Mouse (Mus musculus): ENCODE results near the gene Kcnq2. TPM values are rescaled to one million over a fixed set of nuclear protein-coding genes. Genes with fewer than 3 reads are reported as not detected.

The Kcnq2 gene
- 36.9 and 45.8 TPM in 2 replicates for polyA plus RNA-seq (2015; fragmentation: Nextera tagmentation; extraction: Ambion mirVana)

DNA sequence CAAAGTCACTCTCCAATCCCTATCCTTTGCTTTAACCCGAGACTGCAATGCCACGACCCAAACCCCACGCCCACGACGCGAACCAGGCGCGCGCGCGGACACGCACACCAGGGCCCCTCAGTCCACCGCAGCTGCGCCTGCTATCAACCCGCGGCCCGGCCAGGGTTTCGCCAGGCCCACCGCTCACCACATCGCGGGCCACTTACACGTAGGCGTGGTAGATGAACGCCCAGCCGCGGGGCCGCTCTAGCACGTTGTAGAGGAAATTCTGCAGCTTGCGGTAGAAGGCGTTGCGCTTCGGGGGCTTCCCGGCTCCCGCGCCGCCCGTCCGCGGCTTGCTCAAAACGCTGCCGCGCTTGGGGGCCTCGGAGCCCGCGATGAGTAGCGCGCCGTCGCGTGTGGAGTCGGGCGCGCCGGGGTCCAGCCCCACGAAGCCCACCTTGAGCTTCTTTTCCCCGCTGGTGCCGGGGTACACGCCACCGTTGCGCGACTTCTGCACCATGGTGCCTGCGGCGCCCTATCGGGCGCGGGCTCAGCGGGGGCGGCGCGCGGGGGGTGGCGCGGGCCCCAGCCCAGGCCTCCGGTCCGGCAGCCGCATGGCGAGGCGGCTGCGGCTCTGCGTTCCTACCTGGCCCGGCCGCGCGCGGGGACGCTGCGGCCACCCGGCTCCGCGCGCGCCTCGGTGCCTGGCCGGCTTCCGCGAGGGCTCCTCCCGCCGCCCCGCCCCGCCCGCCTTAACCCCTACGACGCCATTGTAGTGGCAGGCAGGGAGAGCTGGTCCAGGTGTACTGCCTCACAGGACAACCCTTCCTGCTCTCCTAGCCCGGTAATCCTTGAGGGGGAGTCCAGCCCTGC is at the start of gene Kcnq2:
Kcnq2 (minus strand) TSS at position 710 of the 855 bp plus-strand sequence.
- peaks cover 47% of the 10 kb centered on the region for H3K4me1 ChIP-seq
- WGBS, result under 1% methylated on average over 104 of the region's 104 CpGs
- peak within 1 kb of the TSS; percentile 95 for H3K27ac ChIP-seq (replicated peaks)
- H3K9me3 ChIP-seq (replicated peaks), result no peaks in the 10 kb centered on the region
- H3K4me3 ChIP-seq (replicated peaks), result peak within 1 kb of the TSS; percentile 81
- H3K36me3 ChIP-seq, result no peaks in the 10 kb centered on the region
- H3K4me2 ChIP-seq, result peak within 1 kb of the TSS; percentile 66
- H3K9ac ChIP-seq (replicated peaks), result peak within 1 kb of the TSS; percentile 91
- ATAC-seq (ENCODE audit: low FRiP score), result peak; percentile 77
- peaks cover 22% of the 10 kb centered on the region for H3K27me3 ChIP-seq (replicated peaks)

DNA sequence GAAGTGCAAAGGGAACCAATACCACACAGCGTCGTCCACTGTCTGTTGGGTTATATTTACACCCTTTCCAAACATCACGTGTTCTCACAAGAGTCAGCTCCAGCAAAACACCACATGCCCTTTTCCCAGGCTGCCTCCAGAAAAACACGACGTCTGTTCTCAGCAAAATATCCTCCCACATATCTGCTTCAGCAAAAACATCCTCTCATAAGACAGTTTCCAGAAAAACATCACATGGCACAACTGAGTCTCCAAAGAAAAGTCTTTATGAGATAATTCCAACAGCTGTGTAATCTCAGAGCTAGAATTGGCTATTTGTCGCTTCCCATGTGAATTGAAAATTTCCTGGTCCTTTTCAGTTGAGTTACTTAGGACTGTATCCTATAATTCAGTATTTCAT is 45.8 kb upstream of the Kcnq2 start:
- Histone ChIP-seq H3K4me2 (no peak overlapping the region), H3K4me1 (no peaks in the 10 kb centered on the region)
- 87% methylated on average over 6 of the region's 6 CpGs for WGBS

DNA sequence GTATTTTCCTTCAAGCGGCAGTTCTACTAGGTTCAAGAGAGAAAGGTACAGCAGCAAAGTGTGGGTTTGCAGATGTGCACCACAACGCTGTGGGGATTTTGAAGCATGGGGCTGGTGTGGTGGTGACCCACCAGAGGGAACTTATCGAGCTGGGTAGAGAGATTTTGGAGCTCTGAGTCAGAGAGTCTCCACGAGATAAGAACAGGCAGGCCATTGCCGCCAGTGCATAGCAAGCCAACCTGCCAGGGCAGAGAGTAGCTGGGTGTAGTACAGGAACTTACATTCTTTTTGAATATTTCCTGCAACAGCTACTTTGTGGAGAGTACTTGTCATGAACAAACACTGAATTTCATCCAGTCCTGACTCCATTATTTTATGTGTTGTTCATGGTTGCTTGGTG is 43.4 kb upstream of the Kcnq2 start:
- Histone ChIP-seq H3K9me3 (replicated peaks) (no peaks in the 10 kb centered on the region), H3K4me2 (no peak overlapping the region), H3K4me3 (replicated peaks) (no peak overlapping the region), H3K4me1 (no peaks in the 10 kb centered on the region), H3K27me3 (replicated peaks) (0 out of 2 replicates have a peak, but pooled peaks cover 5% of the 10 kb centered on the region), H3K27ac (replicated peaks) (no peak overlapping the region), H3K9ac (replicated peaks) (no peak overlapping the region), H3K36me3 (no peaks in the 10 kb centered on the region)
- no peak for ATAC-seq (ENCODE audit: low FRiP score)
- 87% methylated on average over 5 of the region's 5 CpGs for WGBS

More for the DNA sequence above, 45.8 kb upstream of the Kcnq2 start:
- H3K9ac ChIP-seq (replicated peaks), result no peak overlapping the region
- 0 out of 2 replicates have a peak, but pooled peaks cover 5% of the 10 kb centered on the region for H3K27me3 ChIP-seq (replicated peaks)
- no peak overlapping the region for H3K4me3 ChIP-seq (replicated peaks)
- no peak for ATAC-seq (ENCODE audit: low FRiP score)
- no peak overlapping the region for H3K27ac ChIP-seq (replicated peaks)
- H3K36me3 ChIP-seq, result no peaks in the 10 kb centered on the region
- H3K9me3 ChIP-seq (replicated peaks), result no peaks in the 10 kb centered on the region

DNA sequence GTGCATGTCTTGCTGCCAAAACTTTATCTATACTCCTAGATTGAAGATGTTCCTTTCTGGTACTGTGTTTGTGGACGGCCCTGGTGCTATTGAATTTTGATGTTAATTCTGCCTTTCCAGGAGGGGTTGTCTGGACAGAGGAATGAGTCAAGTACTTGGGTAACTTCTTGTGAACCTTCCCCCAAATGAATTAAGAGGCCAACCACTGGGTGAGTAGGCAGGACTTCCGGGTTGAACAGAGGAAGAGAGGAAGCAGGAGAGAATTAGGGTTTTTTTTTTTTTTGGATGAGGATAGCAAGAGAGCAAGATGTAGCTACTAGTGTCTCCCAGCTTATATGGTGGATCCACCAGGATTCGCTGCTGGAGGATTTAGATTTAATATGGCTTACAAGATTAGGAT is 42.9 kb upstream of the Kcnq2 start:
- no peak for ATAC-seq (ENCODE audit: low FRiP score)
- no peaks in the 10 kb centered on the region for H3K9me3 ChIP-seq (replicated peaks)
- H3K4me2 ChIP-seq, result no peak overlapping the region
- H3K9ac ChIP-seq (replicated peaks), result no peak overlapping the region
- 84% methylated on average over 3 of the region's 3 CpGs for WGBS
- no peaks in the 10 kb centered on the region for H3K4me1 ChIP-seq
- H3K4me3 ChIP-seq (replicated peaks), result no peak overlapping the region
- 0 out of 2 replicates have a peak, but pooled peaks cover 5% of the 10 kb centered on the region for H3K27me3 ChIP-seq (replicated peaks)
- no peaks in the 10 kb centered on the region for H3K36me3 ChIP-seq
- H3K27ac ChIP-seq (replicated peaks), result no peak overlapping the region

DNA sequence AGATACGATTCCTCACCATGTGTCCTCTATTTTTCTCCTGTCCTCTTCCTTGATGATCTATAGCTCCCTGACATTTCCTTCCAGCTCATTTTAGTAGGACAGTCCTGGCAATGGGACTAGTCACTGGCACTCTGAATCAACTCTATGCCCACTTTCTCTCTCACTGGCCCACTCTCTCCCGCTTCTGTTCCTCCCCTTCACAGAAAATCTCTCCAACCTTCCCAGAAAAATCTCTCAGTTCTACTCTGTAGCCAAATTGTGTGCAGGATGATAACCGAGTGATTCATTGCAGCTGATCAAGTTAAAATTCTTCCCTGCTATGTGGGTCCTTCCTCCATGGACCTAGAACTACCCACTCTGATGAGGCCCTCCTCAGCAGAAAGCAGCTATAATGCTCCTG is 39.5 kb upstream of the Kcnq2 start:
- Histone ChIP-seq H3K4me2 (no peak overlapping the region), H3K36me3 (no peaks in the 10 kb centered on the region), H3K9me3 (replicated peaks) (no peaks in the 10 kb centered on the region), H3K4me1 (no peaks in the 10 kb centered on the region), H3K27me3 (replicated peaks) (no peaks in the 10 kb centered on the region), H3K4me3 (replicated peaks) (no peak overlapping the region), H3K27ac (replicated peaks) (no peak overlapping the region), H3K9ac (replicated peaks) (no peak overlapping the region)
- WGBS, result 89% methylated on average over 3 of the region's 3 CpGs
- no peak for ATAC-seq (ENCODE audit: low FRiP score)

DNA sequence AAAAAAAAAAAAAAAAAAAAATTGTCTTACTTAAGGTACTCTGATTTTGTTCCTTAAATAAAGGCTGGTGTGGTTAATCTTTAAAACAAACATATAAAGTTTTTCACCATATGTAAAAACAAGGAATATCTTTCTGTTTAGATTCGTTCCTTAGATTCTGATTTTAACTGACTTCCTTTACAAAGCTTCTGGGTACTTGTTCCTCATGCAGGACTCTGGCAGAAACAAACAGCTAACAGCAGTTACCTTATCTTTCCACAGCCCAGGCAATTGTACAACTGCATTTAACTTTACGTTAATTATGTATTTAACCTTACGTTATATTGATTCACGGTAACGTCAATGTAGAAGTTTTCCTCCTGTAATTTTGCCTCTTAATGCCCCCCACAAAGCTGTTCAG is 31.4 kb upstream of the Kcnq2 start:
- 86% methylated on average over 5 of the region's 5 CpGs for WGBS
- no peaks in the 10 kb centered on the region for H3K4me1 ChIP-seq
- no peaks in the 10 kb centered on the region for H3K9me3 ChIP-seq (replicated peaks)
- H3K4me2 ChIP-seq, result no peak overlapping the region
- no peak for ATAC-seq (ENCODE audit: low FRiP score)
- H3K27ac ChIP-seq (replicated peaks), result no peak overlapping the region
- no peaks in the 10 kb centered on the region; the same call in 1 of the 2 replicates for H3K27me3 ChIP-seq (replicated peaks)
- H3K9ac ChIP-seq (replicated peaks), result no peak overlapping the region
- no peaks in the 10 kb centered on the region for H3K36me3 ChIP-seq
- no peak overlapping the region for H3K4me3 ChIP-seq (replicated peaks)

DNA sequence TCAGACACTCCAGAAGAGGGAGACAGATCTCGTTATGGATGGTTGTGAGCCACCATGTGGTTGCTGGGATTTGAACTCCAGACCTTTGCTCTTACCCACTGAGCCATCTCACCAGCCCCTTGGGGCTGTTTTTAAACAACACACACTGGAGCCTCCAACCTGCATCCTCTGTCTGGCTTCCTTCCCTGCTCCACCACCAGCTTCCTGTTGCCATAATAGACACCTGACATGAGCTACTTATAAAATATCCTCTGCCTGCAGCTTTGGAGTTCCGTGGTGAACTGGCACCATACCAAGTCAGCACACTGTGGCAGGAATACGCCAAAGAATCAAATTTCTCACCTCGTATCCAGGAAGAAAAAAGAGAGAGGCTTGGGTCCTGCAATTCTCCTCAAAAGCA is 25.7 kb upstream of the Kcnq2 start:
- no peak overlapping the region for H3K27ac ChIP-seq (replicated peaks)
- ATAC-seq (ENCODE audit: low FRiP score), result no peak
- H3K36me3 ChIP-seq, result no peaks in the 10 kb centered on the region
- no peaks in the 10 kb centered on the region for H3K27me3 ChIP-seq (replicated peaks)
- no peak overlapping the region for H3K4me3 ChIP-seq (replicated peaks)
- peaks cover 38% of the 10 kb centered on the region for H3K4me1 ChIP-seq
- no peaks in the 10 kb centered on the region for H3K9me3 ChIP-seq (replicated peaks)
- WGBS, result 74% methylated on average over 4 of the region's 4 CpGs
- no peak overlapping the region for H3K9ac ChIP-seq (replicated peaks)
- H3K4me2 ChIP-seq, result no peak overlapping the region

DNA sequence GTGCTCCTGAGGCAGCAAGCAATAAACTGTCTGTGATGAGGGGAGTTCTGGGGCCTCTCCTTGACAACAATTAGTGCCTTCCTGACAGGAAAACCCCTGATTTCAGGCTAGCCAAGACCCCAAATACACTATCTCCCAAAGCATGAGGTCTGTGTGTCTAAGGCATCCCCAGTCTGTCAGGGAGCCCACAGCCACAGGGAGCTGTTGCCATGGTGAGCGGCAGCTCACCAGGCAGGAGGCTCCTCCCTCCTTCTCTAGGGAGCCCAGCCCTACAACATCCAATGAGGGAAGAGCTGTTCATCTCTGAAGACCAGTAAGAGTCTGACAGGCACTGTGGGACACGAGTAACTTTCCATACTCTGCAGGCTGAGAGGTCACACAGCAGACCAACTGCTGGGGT is 24.7 kb upstream of the Kcnq2 start:
- H3K4me1 ChIP-seq, result peaks cover 48% of the 10 kb centered on the region
- H3K9ac ChIP-seq (replicated peaks), result no peak overlapping the region
- no peaks in the 10 kb centered on the region for H3K36me3 ChIP-seq
- ATAC-seq (ENCODE audit: low FRiP score), result peak; percentile 76
- no peaks in the 10 kb centered on the region for H3K9me3 ChIP-seq (replicated peaks)
- no peaks in the 10 kb centered on the region for H3K27me3 ChIP-seq (replicated peaks)
- no peak overlapping the region for H3K4me3 ChIP-seq (replicated peaks)
- 0% methylated on average over 2 of the region's 2 CpGs for WGBS
- peak overlapping the region; percentile 19; the same call in 1 of the 2 replicates for H3K4me2 ChIP-seq
- peak overlapping the region; percentile 69 for H3K27ac ChIP-seq (replicated peaks)

DNA sequence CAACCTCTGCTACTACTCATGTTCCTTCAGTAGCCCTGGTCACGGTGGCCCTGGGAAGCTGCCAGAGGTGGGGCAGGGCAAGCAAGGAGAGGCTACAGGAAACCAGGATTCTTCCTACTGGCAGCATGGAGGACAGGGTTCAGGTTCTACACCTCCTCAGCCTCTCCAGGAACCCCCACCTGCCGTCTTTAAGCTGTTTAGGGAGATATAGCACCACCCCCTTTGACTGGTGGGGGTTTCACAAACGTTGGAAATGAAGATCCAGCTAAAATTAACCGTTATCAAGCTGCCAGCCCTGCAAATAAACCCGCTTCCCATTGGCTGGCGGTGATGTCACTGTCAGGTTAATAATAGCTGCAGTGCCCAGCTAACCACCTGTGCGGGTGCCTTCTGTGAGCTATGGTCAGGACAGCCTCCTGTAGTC is 24.0 kb upstream of the Kcnq2 start:
- H3K4me3 ChIP-seq (replicated peaks), result no peak overlapping the region
- H3K27ac ChIP-seq (replicated peaks), result peak overlapping the region; percentile 69
- H3K4me2 ChIP-seq, result no peak overlapping the region
- ATAC-seq (ENCODE audit: low FRiP score), result no peak
- H3K36me3 ChIP-seq, result no peaks in the 10 kb centered on the region
- no peaks in the 10 kb centered on the region for H3K9me3 ChIP-seq (replicated peaks)
- no peak overlapping the region for H3K9ac ChIP-seq (replicated peaks)
- 53% methylated on average over 7 of the region's 7 CpGs for WGBS
- H3K27me3 ChIP-seq (replicated peaks), result no peaks in the 10 kb centered on the region
- peaks cover 55% of the 10 kb centered on the region for H3K4me1 ChIP-seq

DNA sequence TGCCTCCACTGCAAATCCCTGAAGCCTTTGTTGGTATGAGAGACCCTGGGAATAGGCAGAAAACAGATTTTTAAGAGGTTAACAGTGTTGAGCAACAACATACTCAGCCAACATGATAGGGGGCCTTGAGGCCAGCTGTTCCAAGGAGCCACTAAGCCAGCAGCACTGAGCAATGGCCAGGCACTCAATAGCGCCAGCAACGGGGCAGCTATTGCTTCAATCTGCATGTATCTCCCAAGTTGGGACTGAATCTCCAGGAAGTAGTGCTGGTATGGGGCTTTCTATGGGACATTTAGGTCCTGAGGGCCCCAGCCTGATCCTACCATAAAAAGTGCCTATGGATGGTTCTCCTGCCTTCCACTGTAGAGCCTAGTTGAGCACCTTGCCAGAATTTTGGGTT is 23.4 kb upstream of the Kcnq2 start:
- Histone ChIP-seq H3K27ac (replicated peaks) (no peak overlapping the region), H3K4me2 (no peak overlapping the region), H3K9me3 (replicated peaks) (no peaks in the 10 kb centered on the region), H3K9ac (replicated peaks) (no peak overlapping the region), H3K4me3 (replicated peaks) (no peak overlapping the region), H3K4me1 (peaks cover 55% of the 10 kb centered on the region), H3K27me3 (replicated peaks) (no peaks in the 10 kb centered on the region; the same call in 1 of the 2 replicates), H3K36me3 (no peaks in the 10 kb centered on the region; the same call in 1 of the 2 replicates)
- WGBS, result 89% methylated on average over 2 of the region's 2 CpGs
- ATAC-seq (ENCODE audit: low FRiP score), result no peak

DNA sequence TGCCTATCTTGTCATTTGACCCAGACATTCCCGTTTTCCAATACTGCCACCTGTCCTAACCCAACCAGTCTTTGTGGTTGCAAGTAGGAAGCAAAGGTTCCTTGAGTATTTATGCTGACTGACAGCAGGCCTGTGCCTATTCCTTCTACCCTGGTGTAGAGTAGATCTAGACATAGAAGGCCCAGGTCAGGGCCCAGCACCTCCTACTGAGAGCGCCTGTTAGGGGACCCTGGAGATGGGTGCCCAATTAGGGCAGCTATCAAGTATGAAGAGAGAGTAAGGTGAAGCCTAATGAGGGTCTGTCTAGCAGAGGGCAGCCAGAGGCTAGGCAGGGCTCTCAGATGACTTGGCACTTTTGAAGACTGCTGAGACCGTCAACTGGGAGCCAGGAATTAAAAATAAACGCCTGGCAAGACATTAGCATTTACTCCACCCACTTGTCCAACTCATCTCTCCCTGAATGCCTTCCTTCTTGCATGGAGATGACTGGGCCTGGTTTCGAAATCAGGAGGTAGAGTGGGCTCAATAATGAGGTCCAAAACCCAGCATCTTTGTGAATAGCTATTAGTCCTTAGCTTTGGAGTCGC is 22.7 kb upstream of the Kcnq2 start:
- peak overlapping the region; percentile 56; the same call in 1 of the 2 replicates for H3K9ac ChIP-seq (replicated peaks)
- H3K27ac ChIP-seq (replicated peaks), result peak overlapping the region; percentile 90
- H3K9me3 ChIP-seq (replicated peaks), result no peaks in the 10 kb centered on the region
- peaks cover 55% of the 10 kb centered on the region for H3K4me1 ChIP-seq
- 81% methylated on average over 6 of the region's 6 CpGs for WGBS
- no peak overlapping the region for H3K4me3 ChIP-seq (replicated peaks)
- peak overlapping the region; percentile 70 for H3K4me2 ChIP-seq
- ATAC-seq (ENCODE audit: low FRiP score), result no peak
- peaks cover 7% of the 10 kb centered on the region for H3K36me3 ChIP-seq
- peaks cover 4% of the 10 kb centered on the region; the same call in 1 of the 2 replicates for H3K27me3 ChIP-seq (replicated peaks)

DNA sequence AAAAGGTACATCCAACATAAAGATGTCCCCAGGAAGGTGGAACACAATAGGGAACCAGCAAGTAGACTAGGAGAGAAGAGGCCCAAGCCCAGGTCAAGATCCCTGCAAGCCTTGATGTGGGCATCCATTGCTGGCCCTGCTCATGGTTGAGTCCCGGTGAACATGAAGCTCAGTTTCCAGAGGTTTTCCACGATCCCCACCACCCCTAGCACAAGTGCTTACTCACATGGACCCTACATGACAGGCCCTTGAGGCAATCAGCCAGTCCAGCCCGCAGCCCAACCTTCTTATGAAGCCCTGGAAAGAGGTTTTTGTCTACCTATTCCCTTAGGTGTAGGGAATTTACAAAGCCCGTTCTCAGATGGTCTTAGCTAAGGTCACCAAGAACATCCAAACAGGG is 22.1 kb upstream of the Kcnq2 start:
- Histone ChIP-seq H3K4me2 (peak overlapping the region; percentile 70), H3K4me1 (peaks cover 55% of the 10 kb centered on the region), H3K36me3 (peaks cover 12% of the 10 kb centered on the region), H3K9me3 (replicated peaks) (no peaks in the 10 kb centered on the region), H3K27ac (replicated peaks) (peak overlapping the region; percentile 90), H3K27me3 (replicated peaks) (peaks cover 8% of the 10 kb centered on the region; the same call in 1 of the 2 replicates), H3K4me3 (replicated peaks) (peak overlapping the region; percentile 60), H3K9ac (replicated peaks) (peak overlapping the region; percentile 56)
- ATAC-seq (ENCODE audit: low FRiP score), result 0 out of 2 replicates have a peak, but pooled peaks have one; percentile 0
- WGBS, result 78% methylated on average over 4 of the region's 4 CpGs
